ENCODE assay signal across 9 mouse cellular contexts in genomic region chr6:47395465-47396337, GRCm38 (mm10). TPM values are rescaled to one million over a fixed set of nuclear protein-coding genes. Genes with fewer than 3 reads are reported as not detected.
DNase-seq lines count a peak whose midpoint lies in the region; ATAC-seq and TF ChIP-seq lines count a peak whose summit lies in the region.
"Had no signal": no experiment of that assay in that cellular context is flagged by ENCODE, and none has a peak within 500 bp of the region (broad histone marks: within the 10 kb centered on the region; RNA-seq: fewer than 3 reads in every experiment).

No protein-coding gene starts in this region.

- peak; percentile 46 for TF ChIP-seq CTCF in forebrain, postnatal 0 days (IDR thresholded peaks at IDR 0.05; ENCODE audit: low read depth)
- peak; percentile 69 for TF ChIP-seq CTCF in kidney, postnatal 0 days (IDR thresholded peaks at IDR 0.05; ENCODE audit: low read depth)

- H3K27me3 ChIP-seq in forebrain, postnatal 0 days (ENCODE audit: insufficient read depth, low read length), result no peaks in the 10 kb centered on the region
- no peaks in the 10 kb centered on the region for H3K27me3 ChIP-seq in forebrain, embryonic 12.5 days
- H3K27me3 ChIP-seq in kidney, postnatal 0 days (ENCODE audit: insufficient read depth, low read length), result no peaks in the 10 kb centered on the region
- H3K27me3 ChIP-seq: hindbrain, embryonic 15.5 days had no signal

- H3K9ac ChIP-seq in forebrain, postnatal 0 days, result no peak overlapping the region
- no peak overlapping the region for H3K9ac ChIP-seq in forebrain, embryonic 12.5 days
- no peak overlapping the region for H3K9ac ChIP-seq in kidney, postnatal 0 days (ENCODE audit: low read depth, low read length)
- H3K9ac ChIP-seq: hindbrain, embryonic 15.5 days had no signal

- no peaks in the 10 kb centered on the region for H3K36me3 ChIP-seq in forebrain, postnatal 0 days (ENCODE audit: insufficient read depth)
- H3K36me3 ChIP-seq in forebrain, embryonic 12.5 days (replicated peaks), result no peaks in the 10 kb centered on the region
- H3K36me3 ChIP-seq in kidney, postnatal 0 days (ENCODE audit: insufficient read depth, low read length), result no peaks in the 10 kb centered on the region
- H3K36me3 ChIP-seq: hindbrain, embryonic 15.5 days had no signal

- no peak overlapping the region for H3K4me2 ChIP-seq in forebrain, postnatal 0 days (ENCODE audit: low read depth)
- no peak overlapping the region for H3K4me2 ChIP-seq in forebrain, embryonic 12.5 days
- no peak overlapping the region for H3K4me2 ChIP-seq in kidney, postnatal 0 days (ENCODE audit: low read length)
- H3K4me2 ChIP-seq: hindbrain, embryonic 15.5 days had no signal

- ATAC-seq in forebrain, postnatal 0 days, result no peak
- no peak for ATAC-seq in forebrain, embryonic 12.5 days (ENCODE audit: low FRiP score)
- no peak for ATAC-seq in kidney, postnatal 0 days (replicated peaks; ENCODE audit: low FRiP score, low read depth)

- H3K4me1 ChIP-seq in forebrain, postnatal 0 days (ENCODE audit: insufficient read depth), result peaks cover 4% of the 10 kb centered on the region; the same call in 1 of the 2 replicates
- peaks cover under 1% of the 10 kb centered on the region for H3K4me1 ChIP-seq in forebrain, embryonic 12.5 days
- 0 out of 2 replicates have a peak, but pooled peaks cover 4% of the 10 kb centered on the region for H3K4me1 ChIP-seq in kidney, postnatal 0 days (replicated peaks; ENCODE audit: insufficient read depth, low read length)

- H3K9me3 ChIP-seq in forebrain, postnatal 0 days (ENCODE audit: low read length), result no peaks in the 10 kb centered on the region
- H3K9me3 ChIP-seq in forebrain, embryonic 12.5 days, result no peaks in the 10 kb centered on the region
- no peaks in the 10 kb centered on the region for H3K9me3 ChIP-seq in kidney, postnatal 0 days (replicated peaks; ENCODE audit: low read length)
- H3K9me3 ChIP-seq: hindbrain, embryonic 15.5 days had no signal

- no peak for DNase-seq in forebrain, postnatal 0 days
- peak; percentile 82 for DNase-seq in 416B (ENCODE audit: low read depth)
- peak; percentile 57 to 67 for DNase-seq in adrenal gland, adult 18-20 months (ENCODE audit: low spot score in 2 of 2)
- DNase-seq in embryo, embryonic 9.5 days (ENCODE audit: extremely low spot score), result peak; percentile 6
- DNase-seq in kidney, postnatal 0 days (ENCODE audit: low spot score), result peak; percentile 51
- DNase-seq in retina, postnatal 7 days (ENCODE audit: low read depth, low spot score), result peak; percentile 71
- no peak for DNase-seq in yolk sac, embryonic 10.5 days (ENCODE audit: low spot score)

- 34% methylated on average over 5 of the region's 5 CpGs for WGBS in forebrain, postnatal 0 days
- WGBS in forebrain, embryonic 12.5 days, result 39% methylated on average over 5 of the region's 5 CpGs
- WGBS in kidney, postnatal 0 days, result 34% methylated on average over 5 of the region's 5 CpGs

- H3K27ac ChIP-seq in forebrain, postnatal 0 days (ENCODE audit: low read depth, low read length), result no peak overlapping the region
- no peak overlapping the region for H3K27ac ChIP-seq in forebrain, embryonic 12.5 days
- 0 out of 2 replicates have a peak overlapping the region, but pooled peaks have one; percentile 5 for H3K27ac ChIP-seq in kidney, postnatal 0 days
- H3K27ac ChIP-seq: hindbrain, embryonic 15.5 days had no signal

- H3K4me3 ChIP-seq in forebrain, postnatal 0 days (ENCODE audit: low read depth, low read length), result no peak overlapping the region
- H3K4me3 ChIP-seq in forebrain, embryonic 12.5 days (replicated peaks), result no peak overlapping the region
- no peak overlapping the region for H3K4me3 ChIP-seq in kidney, postnatal 0 days (replicated peaks; ENCODE audit: low read depth, low read length)
- H3K4me3 ChIP-seq: hindbrain, embryonic 15.5 days had no signal

RNA-seq across cellular contexts. Expression of gene Cul1, which starts 57.5 kb away (rescaled TPM):
- total RNA-seq in forebrain, postnatal 0 days (2014; rRNA removed), result 140 and 158 TPM in 2 replicates
- polyA plus RNA-seq in forebrain, postnatal 0 days (2015; fragmentation: Nextera tagmentation; extraction: Ambion mirVana), result 106 and 119 TPM in 2 replicates
- 213 and 214 TPM in 2 replicates for polyA plus RNA-seq in forebrain, embryonic 12.5 days (2016; fragmentation: Nextera tagmentation; extraction: Ambion mirVana)
- 100 to 1,000 TPM; 102 TPM for total RNA-seq in adrenal gland, adult 18-20 months (2021)
- 108 and 115 TPM in 2 replicates for polyA plus RNA-seq in kidney, postnatal 0 days (2015; fragmentation: Nextera tagmentation; extraction: Ambion mirVana)

Comparison
In these comparisons a context has a peak if more than half of its experiments do, and no peak if none do; other contexts are left out.
1. DNase-seq: peak in 416B (single experiment), adrenal gland, adult 18-20 months (2 of 2), embryo, embryonic 9.5 days (single experiment), kidney, postnatal 0 days (single experiment) and retina, postnatal 7 days (single experiment); none in forebrain, postnatal 0 days (single experiment) and yolk sac, embryonic 10.5 days (single experiment).